ENCODE assay signal across 24 mouse cellular contexts in the genomic region with DNA sequence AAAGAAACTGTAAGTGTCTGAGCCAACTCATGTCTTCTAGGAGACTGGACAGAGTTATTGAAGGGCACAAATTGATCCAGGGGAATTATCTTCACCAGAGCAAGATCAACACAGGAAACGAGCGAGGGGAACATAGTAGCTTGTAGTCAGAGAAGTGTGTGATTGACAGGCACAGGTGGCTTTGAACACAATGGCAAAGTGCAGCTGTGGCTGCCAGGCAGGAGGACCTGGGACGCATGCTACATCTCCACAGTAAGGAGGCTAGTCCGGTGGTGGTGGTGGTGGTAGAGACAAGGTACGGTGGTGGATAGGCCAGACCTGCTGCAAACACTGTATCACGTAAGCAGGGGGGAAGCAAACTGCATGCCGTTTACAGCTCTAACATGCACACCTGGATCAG.
A peak's percentile ranks its signal among the peaks of the same experiment; 100 is the strongest.
DNase-seq lines count a peak whose midpoint lies in the region; ATAC-seq lines count a peak whose summit lies in the region.
"Had no signal": no experiment of that assay in that cellular context is flagged by ENCODE, and none has a peak within 500 bp of the region (broad histone marks: within the 10 kb centered on the region; RNA-seq: fewer than 3 reads in every experiment).

No protein-coding gene starts in this region.

- H3K4me3 ChIP-seq in embryonic facial prominence, embryonic 14.5 days (ENCODE audit: low read depth, low read length), result no peak overlapping the region
- H3K4me3 ChIP-seq in embryonic facial prominence, embryonic 10.5 days, result no peak overlapping the region
- H3K4me3 ChIP-seq in midbrain, embryonic 11.5 days (ENCODE audit: low read depth, low read length), result no peak overlapping the region
- no peak overlapping the region for H3K4me3 ChIP-seq in midbrain, embryonic 13.5 days (replicated peaks)
- no peak overlapping the region for H3K4me3 ChIP-seq in limb, embryonic 11.5 days (ENCODE audit: low read depth, low read length)
- H3K4me3 ChIP-seq in intestine, embryonic 15.5 days (replicated peaks), result no peak overlapping the region
- H3K4me3 ChIP-seq: embryonic facial prominence, embryonic 12.5 days; layer of hippocampus, adult 2 months; liver, embryonic 15.5 days; midbrain, embryonic 15.5 days had no signal

- H3K4me2 ChIP-seq in embryonic facial prominence, embryonic 14.5 days (ENCODE audit: low read depth, low read length), result no peak overlapping the region
- no peak overlapping the region for H3K4me2 ChIP-seq in midbrain, embryonic 11.5 days
- no peak overlapping the region for H3K4me2 ChIP-seq in midbrain, embryonic 13.5 days (replicated peaks)
- H3K4me2 ChIP-seq in limb, embryonic 11.5 days (ENCODE audit: low read depth, severe bottlenecking), result no peak overlapping the region
- H3K4me2 ChIP-seq in intestine, embryonic 15.5 days (replicated peaks), result no peak overlapping the region
- H3K4me2 ChIP-seq: embryonic facial prominence, embryonic 12.5 days; liver, embryonic 15.5 days; lung, embryonic 14.5 days; midbrain, embryonic 15.5 days had no signal

- H3K9me3 ChIP-seq in embryonic facial prominence, embryonic 14.5 days (ENCODE audit: control insufficient read depth, low read length), result no peaks in the 10 kb centered on the region
- no peaks in the 10 kb centered on the region for H3K9me3 ChIP-seq in embryonic facial prominence, embryonic 10.5 days
- no peaks in the 10 kb centered on the region for H3K9me3 ChIP-seq in midbrain, embryonic 11.5 days (ENCODE audit: control insufficient read depth, low read length)
- no peaks in the 10 kb centered on the region for H3K9me3 ChIP-seq in midbrain, embryonic 13.5 days
- no peaks in the 10 kb centered on the region for H3K9me3 ChIP-seq in limb, embryonic 11.5 days (ENCODE audit: control insufficient read depth, low read length)
- no peaks in the 10 kb centered on the region for H3K9me3 ChIP-seq in intestine, embryonic 15.5 days
- H3K9me3 ChIP-seq: embryonic facial prominence, embryonic 12.5 days; liver, embryonic 15.5 days; midbrain, embryonic 15.5 days had no signal

- H3K27ac ChIP-seq in embryonic facial prominence, embryonic 14.5 days (replicated peaks; ENCODE audit: low read depth, low read length), result no peak overlapping the region
- no peak overlapping the region for H3K27ac ChIP-seq in embryonic facial prominence, embryonic 10.5 days (replicated peaks)
- no peak overlapping the region for H3K27ac ChIP-seq in midbrain, embryonic 11.5 days (ENCODE audit: low read depth, low read length)
- no peak overlapping the region for H3K27ac ChIP-seq in midbrain, embryonic 13.5 days
- H3K27ac ChIP-seq in limb, embryonic 11.5 days (replicated peaks; ENCODE audit: low read depth, low read length), result no peak overlapping the region
- no peak overlapping the region for H3K27ac ChIP-seq in intestine, embryonic 15.5 days
- H3K27ac ChIP-seq: embryonic facial prominence, embryonic 12.5 days; layer of hippocampus, adult 2 months; liver, embryonic 15.5 days; midbrain, embryonic 15.5 days had no signal

- DNase-seq in embryonic facial prominence, embryonic 14.5 days (ENCODE audit: low spot score), result peak; percentile 71
- DNase-seq in embryonic facial prominence, embryonic 10.5 days (ENCODE audit: low spot score), result no peak
- DNase-seq in midbrain, embryonic 11.5 days (ENCODE audit: low spot score, missing footprints), result peak; percentile 6
- peak; percentile 34 for DNase-seq in limb, embryonic 11.5 days (ENCODE audit: low spot score)
- DNase-seq in urinary bladder, adult 2 months (ENCODE audit: low spot score), result no peak
- DNase-seq: adrenal gland, postnatal 14 days; cerebellum, adult 11 months; cerebellum, adult 9-10 months; cerebellum, postnatal 36 days; kidney, adult 2 months; kidney, postnatal 36 days; lung, embryonic 14.5 days; spleen, adult 18-20 months; thymus, adult 2 months; thymus, postnatal 36 days had no signal

- H3K27me3 ChIP-seq in embryonic facial prominence, embryonic 14.5 days (replicated peaks; ENCODE audit: control insufficient read depth, insufficient read depth, low read length), result no peaks in the 10 kb centered on the region
- H3K27me3 ChIP-seq in embryonic facial prominence, embryonic 10.5 days (replicated peaks; ENCODE audit: low read depth, poor library complexity, severe bottlenecking), result no peaks in the 10 kb centered on the region
- no peaks in the 10 kb centered on the region for H3K27me3 ChIP-seq in midbrain, embryonic 11.5 days (ENCODE audit: control insufficient read depth, insufficient read depth, low read length)
- no peaks in the 10 kb centered on the region for H3K27me3 ChIP-seq in midbrain, embryonic 13.5 days
- no peaks in the 10 kb centered on the region for H3K27me3 ChIP-seq in limb, embryonic 11.5 days (ENCODE audit: control insufficient read depth, insufficient read depth, low read length)
- no peaks in the 10 kb centered on the region for H3K27me3 ChIP-seq in intestine, embryonic 15.5 days (replicated peaks)
- H3K27me3 ChIP-seq: liver, embryonic 15.5 days; midbrain, embryonic 15.5 days had no signal

- no peak overlapping the region for H3K9ac ChIP-seq in embryonic facial prominence, embryonic 14.5 days (ENCODE audit: low read depth, low read length)
- no peak overlapping the region for H3K9ac ChIP-seq in midbrain, embryonic 11.5 days (ENCODE audit: low read length)
- no peak overlapping the region for H3K9ac ChIP-seq in midbrain, embryonic 13.5 days (replicated peaks)
- no peak overlapping the region for H3K9ac ChIP-seq in limb, embryonic 11.5 days (ENCODE audit: low read length)
- H3K9ac ChIP-seq in intestine, embryonic 15.5 days, result no peak overlapping the region
- H3K9ac ChIP-seq: embryonic facial prominence, embryonic 12.5 days; liver, embryonic 15.5 days; lung, embryonic 14.5 days; midbrain, embryonic 15.5 days had no signal

- H3K36me3 ChIP-seq in embryonic facial prominence, embryonic 14.5 days (ENCODE audit: control insufficient read depth, insufficient read depth, low read length), result no peaks in the 10 kb centered on the region
- H3K36me3 ChIP-seq in embryonic facial prominence, embryonic 10.5 days (replicated peaks), result no peaks in the 10 kb centered on the region
- no peaks in the 10 kb centered on the region for H3K36me3 ChIP-seq in midbrain, embryonic 11.5 days (ENCODE audit: control insufficient read depth, insufficient read depth, low read length)
- H3K36me3 ChIP-seq in midbrain, embryonic 13.5 days, result no peaks in the 10 kb centered on the region
- no peaks in the 10 kb centered on the region for H3K36me3 ChIP-seq in limb, embryonic 11.5 days (ENCODE audit: control insufficient read depth, insufficient read depth, low read length)
- no peaks in the 10 kb centered on the region for H3K36me3 ChIP-seq in intestine, embryonic 15.5 days
- H3K36me3 ChIP-seq: embryonic facial prominence, embryonic 12.5 days; liver, embryonic 15.5 days; midbrain, embryonic 15.5 days had no signal

- ATAC-seq in embryonic facial prominence, embryonic 14.5 days (ENCODE audit: low read depth), result peak; percentile 88; the same call in 1 of the 2 replicates
- ATAC-seq in midbrain, embryonic 11.5 days (ENCODE audit: low FRiP score), result no peak
- ATAC-seq in midbrain, embryonic 13.5 days, result no peak
- peak; percentile 70; the same call in 1 of the 2 replicates for ATAC-seq in limb, embryonic 11.5 days (ENCODE audit: insufficient number of reproducible peaks, low FRiP score, low TSS enrichment, low read depth)
- no peak for ATAC-seq in intestine, embryonic 15.5 days
- ATAC-seq: CD4-positive, CD25-positive, alpha-beta regulatory T cell, adult 4 months; forebrain, embryonic 16.5 days; hindbrain, embryonic 16.5 days; midbrain, embryonic 15.5 days had no signal

- H3K4me1 ChIP-seq in embryonic facial prominence, embryonic 14.5 days (ENCODE audit: control insufficient read depth, insufficient read depth, low read length), result no peaks in the 10 kb centered on the region
- H3K4me1 ChIP-seq in embryonic facial prominence, embryonic 10.5 days, result no peaks in the 10 kb centered on the region; the same call in 1 of the 2 replicates
- no peaks in the 10 kb centered on the region for H3K4me1 ChIP-seq in midbrain, embryonic 11.5 days (ENCODE audit: control insufficient read depth, insufficient read depth, low read length)
- H3K4me1 ChIP-seq in midbrain, embryonic 13.5 days (replicated peaks), result peaks cover 6% of the 10 kb centered on the region; the same call in 1 of the 2 replicates
- no peaks in the 10 kb centered on the region for H3K4me1 ChIP-seq in limb, embryonic 11.5 days (ENCODE audit: control insufficient read depth, insufficient read depth, low read length)
- no peaks in the 10 kb centered on the region for H3K4me1 ChIP-seq in intestine, embryonic 15.5 days (replicated peaks)
- H3K4me1 ChIP-seq: embryonic facial prominence, embryonic 12.5 days; liver, embryonic 15.5 days had no signal

- 59% methylated on average over 7 of the region's 7 CpGs for whole genome bisulfite sequencing in embryonic facial prominence, embryonic 14.5 days
- 76% methylated on average over 7 of the region's 7 CpGs for WGBS in embryonic facial prominence, embryonic 10.5 days
- 80% methylated on average over 7 of the region's 7 CpGs for WGBS in midbrain, embryonic 11.5 days
- WGBS in midbrain, embryonic 13.5 days, result 77% methylated on average over 7 of the region's 7 CpGs
- WGBS in limb, embryonic 11.5 days, result 76% methylated on average over 7 of the region's 7 CpGs
- WGBS in intestine, embryonic 15.5 days, result 78% methylated on average over 7 of the region's 7 CpGs

Comparison
In these comparisons a context has a peak if more than half of its experiments do, and no peak if none do; other contexts are left out.
1. DNase-seq: peak in embryonic facial prominence, embryonic 14.5 days (single experiment), midbrain, embryonic 11.5 days (single experiment) and limb, embryonic 11.5 days (single experiment); none in embryonic facial prominence, embryonic 10.5 days (single experiment) and urinary bladder, adult 2 months (single experiment).
2. ATAC-seq: peak in embryonic facial prominence, embryonic 14.5 days (single experiment) and limb, embryonic 11.5 days (single experiment); none in midbrain, embryonic 11.5 days (single experiment), midbrain, embryonic 13.5 days (single experiment) and intestine, embryonic 15.5 days (single experiment).